Mouse (Mus musculus) retina, embryonic 14.5 days (tissue): Measurements from ENCODE around the gene Lcn12.

Experiments
- DNase-seq: peaks from one replicate; pipeline ENCODE4 v3.0.0-alpha.2; 2015; ENCODE audit warnings: low spot score

The Lcn12 gene

DNA sequence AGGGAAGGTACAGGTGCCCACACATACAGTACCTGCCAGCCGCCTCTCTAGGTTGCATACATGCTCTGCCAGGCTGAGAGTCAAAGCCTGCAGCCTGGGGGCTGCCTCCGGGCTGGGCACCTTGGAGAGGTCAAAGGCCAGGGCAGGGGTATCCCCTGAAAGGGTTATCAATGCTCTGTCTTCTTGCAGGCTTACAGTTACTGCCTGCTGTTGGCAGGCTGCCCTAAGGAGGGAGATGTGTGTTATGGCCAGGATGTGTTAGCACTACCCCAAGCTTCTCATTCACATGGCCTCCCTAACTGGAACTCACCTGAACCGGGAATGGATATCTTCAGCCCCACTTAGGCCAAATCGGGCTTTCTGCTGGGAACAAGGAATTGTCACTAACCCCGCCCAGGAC lies 33.6 kb downstream of the Lcn12 start:
- DNase-seq = no peak

DNA sequence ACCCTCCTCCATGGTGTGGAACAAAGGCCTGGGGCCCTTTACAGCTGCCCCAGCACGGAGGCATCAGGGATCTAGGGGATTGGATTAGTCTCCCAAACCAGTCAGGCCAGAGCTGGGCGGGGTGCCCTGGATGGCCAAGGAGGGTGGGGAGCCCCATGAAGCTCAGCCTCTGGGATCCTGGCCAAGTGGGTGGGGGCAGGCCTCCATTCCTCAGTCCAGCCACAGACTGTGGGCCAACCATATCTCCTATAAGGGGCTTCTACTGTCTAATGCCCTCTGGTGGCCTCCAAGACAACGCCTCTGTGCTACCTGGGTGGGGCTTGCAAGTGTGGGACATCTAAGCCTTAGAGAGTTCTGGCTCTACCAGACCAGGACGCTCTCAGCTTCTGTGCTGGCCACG lies 34.8 kb downstream of the Lcn12 start:
- no peak for DNase-seq

DNA sequence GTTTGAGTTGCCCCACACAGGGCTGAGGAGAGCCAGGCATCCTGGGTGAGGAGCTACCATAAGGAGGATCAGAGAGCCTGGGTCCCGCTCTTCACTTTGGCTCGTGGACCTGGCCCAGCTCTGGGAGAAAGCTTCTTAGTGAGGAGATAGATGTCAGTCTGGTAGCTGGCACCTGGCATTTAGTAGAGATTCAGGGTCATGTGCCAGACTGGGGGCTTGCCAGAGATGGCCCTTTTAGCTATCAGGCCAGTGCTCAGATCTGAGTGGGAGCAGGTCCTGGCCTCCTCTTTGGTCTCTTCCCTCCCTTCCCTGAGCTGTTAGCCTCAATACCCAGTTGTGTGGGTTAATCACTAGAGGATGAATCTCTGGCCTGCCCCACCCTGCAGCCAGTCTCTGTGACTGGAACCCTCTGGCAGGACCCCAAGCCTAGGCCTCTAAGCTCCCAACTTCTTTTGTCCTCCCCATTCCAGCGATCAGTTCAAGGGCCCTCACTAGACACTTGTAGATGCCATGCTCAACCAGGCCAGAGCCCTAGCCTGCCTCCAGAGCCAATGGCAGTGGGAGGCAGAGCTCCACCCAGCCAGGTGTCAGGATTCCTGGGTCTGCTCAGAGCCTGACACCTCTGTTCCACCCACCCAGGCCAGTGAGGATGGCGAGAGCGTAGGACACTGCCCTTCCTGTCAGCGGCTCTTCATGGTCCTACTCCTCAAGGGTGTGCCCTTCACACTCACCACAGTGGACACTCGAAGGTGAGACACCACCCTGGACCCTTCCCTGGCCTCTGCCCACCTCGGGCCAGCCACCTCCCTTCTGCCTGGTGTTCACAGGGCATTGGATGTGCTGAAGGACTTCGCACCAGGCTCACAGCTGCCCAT lies 36.5 kb downstream of the Lcn12 start:
- DNase-seq = no peak

DNA sequence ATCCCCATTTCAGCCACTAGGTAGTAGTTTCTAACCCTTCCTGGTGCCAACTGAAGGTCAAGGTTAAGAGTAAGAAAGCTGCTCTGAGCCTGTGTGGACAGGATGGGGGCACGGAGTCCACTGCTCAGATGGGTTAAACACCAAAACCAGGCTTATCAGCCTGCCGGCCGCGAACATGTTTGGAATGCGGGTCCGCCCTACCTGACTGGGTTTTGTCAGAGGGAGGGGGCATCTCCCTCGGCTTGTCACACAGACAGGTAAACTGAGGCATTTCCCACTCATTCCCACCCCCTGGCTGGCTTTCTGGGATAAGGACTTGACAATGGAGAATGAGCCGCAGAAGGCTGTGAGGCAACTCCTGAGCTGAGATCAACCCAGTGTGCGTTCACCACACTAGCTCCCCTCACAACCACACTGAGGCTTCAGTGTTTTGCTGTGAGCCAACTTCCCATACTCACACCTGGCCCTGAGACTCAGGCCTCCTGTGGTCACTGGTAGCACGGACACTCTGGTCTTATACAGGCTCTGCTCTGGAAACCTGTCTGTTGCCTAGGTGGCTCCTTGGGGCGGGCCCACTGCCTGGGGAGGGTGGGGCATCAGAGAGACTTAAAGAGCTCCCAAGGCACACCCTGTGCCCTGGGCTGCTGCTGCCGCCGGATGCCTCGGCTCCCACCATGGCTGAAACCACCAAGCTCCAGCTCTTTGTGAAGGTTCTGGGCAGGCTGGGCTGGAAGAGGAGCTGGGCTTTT lies 37.3 kb downstream of the Lcn12 start, which contains the start of gene Clic3:
TSS of gene Clic3 (plus strand) at position 634 of the 749 bp plus-strand sequence.
- DNase-seq = no peak

DNA sequence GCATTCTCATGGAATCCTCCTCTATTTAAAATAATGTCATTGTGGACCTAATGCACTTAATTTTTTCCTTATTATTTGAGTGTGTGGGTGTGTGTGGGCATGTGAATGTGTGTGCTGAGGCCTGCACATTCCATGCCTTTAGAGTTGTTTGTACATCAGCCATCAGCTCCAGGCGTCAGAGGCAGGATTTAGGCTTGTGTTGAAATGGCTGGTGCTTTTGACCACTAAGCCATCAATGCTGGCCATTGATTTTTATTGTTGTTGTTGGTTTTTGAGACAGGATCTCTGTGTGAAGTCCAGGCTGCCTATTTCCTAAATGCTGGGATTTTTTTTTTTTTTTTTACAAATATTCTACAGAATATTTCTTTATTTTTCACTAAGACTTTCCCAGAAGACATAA lies 40.8 kb downstream of the Lcn12 start:
- DNase-seq = no peak

DNA sequence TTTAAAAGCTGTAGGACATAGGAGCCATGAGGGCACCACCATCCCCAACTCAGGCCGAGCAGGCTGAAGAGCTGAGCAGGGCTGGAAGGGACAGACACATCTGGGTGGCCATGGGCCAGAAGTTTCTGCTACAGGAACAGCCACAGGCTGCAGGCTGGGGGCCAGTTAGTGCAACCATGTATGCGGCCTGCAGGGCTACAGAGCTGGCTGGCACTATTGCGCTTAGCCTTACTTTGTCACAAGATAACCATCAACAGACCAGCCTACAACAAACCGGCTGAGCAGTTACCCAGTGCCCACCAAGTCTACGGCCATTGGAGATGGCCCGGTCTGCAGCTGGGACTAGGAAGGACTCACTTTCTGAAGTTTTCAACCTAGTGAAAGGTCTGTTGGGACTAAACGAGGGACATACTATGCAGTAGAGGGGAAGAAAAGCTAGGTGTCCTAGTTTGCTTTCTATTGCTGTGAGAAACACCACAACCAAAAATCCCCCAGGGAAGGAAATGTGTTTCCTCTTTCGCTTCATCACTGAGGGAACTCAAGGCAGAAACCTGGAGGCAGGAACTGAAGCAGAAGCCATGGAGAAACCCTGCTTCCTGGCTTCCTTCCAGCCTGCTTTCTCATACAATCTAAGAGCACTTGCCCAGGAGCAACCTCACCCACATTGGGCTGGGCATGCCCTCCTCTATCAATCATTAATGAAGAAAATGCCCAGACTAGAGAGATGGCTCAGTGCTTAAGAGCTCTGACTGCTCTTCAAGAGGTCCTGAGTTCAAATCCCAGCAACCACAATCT lies 42.7 kb downstream of the Lcn12 start:
- DNase-seq = no peak

DNA sequence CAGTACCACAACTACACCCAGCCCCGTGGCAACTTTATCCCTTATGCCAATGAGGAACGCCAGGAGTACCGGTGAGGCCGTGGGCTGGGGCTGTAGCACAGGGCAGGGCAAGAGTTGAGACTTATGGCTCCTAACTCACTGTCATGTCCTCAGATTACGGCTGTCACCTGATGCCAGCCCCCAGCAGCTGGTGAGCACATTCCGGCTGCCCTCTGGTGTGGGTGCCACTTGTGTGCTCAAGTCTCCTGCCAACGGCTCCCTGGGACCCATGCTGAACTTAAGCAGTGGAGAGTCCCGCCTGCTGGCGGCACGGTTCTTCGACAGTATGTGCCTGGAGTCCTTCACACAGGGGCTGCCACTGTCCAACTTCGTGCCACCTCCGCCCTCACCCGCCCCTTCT lies 51.0 kb downstream of the Lcn12 start:
- DNase-seq = no peak

DNA sequence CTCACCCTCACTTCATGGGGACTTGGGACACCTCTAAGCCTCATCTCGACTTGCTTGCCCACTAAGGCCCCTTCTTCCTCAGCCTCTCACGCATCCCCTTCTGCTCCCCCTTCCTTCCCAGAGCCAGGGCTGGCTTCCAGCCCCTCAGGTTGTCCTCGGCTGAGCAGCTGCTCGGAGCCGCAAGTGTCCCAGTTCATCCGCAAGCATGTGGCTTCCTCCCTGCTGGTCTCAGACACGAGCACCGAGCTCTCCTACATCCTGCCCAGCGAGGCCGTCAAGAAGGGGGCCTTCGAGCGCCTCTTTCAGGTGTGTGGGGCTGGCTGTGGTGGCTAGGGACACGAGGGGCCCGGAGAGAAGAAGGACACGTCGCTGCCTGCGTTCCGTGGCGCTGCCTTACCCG lies 52.6 kb downstream of the Lcn12 start:
- DNase-seq = no peak
